Mouse (Mus musculus) layer of hippocampus, adult 9-11 months (tissue): ENCODE data around the gene Ccm2.

Experiments
- DNase-seq: peaks from one replicate; pipeline ENCODE4 v3.0.0; 2022

Gene Ccm2

DNA sequence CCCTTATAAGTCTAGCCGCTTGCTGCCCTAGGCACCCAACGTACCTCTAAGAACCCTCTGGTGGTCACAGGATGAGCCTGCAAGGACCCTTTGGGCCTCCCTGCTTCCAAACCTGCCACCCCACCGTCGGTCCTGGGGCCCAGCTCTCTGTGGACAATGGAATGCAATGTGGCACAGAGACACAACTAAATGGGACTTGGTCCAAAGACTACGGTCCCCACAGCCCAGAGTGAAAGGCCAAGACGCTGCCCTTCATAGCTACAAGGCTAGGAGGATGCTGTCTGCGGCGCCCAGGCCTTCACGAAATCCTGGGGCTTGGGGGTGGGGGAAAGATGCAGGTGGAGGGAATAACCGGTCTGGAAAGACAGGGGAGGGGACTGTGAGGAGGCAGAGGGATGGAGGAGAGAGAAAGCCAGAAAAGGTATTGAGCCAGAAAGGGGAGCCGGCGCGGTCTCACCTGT lies 58.4 kb downstream of the Ccm2 start:
- no peak for DNase-seq

- peak; percentile 93 for DNase-seq
Observed at GRCm38 (mm10) chr11:6605491-6606399, 59.1 kb downstream of the Ccm2 start, which contains the start of gene Nacad. TSS of gene Nacad (minus strand) at chr11:6606053.

GRCm38 (mm10) chr11:6615250-6616205 lies 68.8 kb downstream of the Ccm2 start:
- no peak for DNase-seq

DNA sequence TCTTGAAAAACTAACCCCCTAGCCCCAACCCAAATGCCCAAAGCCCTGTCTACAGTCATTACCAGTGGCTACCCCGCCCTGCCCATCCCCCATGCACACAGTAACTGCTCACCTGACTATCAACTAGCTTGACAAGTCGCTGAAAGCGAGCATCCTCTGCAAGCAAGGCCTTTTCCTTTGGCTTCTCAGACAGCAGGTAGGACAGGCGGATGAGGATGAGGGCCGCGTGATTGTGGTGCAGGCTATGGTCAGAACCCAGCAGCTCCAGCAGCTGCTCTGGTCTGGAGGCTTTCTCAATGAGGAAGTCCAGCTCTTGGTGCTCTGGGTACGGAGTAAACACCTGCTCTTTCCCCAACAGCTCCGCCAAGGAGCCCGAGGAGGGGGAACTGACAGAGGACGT lies 77.0 kb downstream of the Ccm2 start:
- DNase-seq: no peak

GRCm38 (mm10) chr11:6624619-6625382 lies 78.1 kb downstream of the Ccm2 start:
- no peak for DNase-seq

GRCm38 (mm10) chr11:6625478-6626387 lies 79.0 kb downstream of the Ccm2 start, which contains the start of gene Tbrg4:
TSS of gene Tbrg4 (minus strand) at chr11:6626067.
- DNase-seq: peak; percentile 95

DNA sequence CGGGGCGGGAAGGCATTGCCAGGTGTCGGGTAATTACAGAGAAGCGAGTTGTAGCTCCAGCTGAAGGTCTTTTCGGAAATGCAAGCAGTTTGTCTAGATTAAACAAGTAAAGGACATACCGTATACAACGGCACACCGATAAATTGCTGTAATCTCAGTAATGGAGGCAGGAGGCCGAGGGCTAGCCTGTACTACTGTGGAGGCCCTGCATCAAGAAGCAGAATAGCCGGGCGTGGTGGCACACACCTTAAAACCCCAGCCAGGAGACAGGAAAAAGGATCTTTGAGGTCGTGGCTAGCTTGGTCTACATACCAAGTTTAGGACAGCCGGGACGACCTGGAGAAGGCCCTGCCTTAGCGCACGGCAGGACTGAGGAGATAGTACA lies 79.7 kb downstream of the Ccm2 start:
- DNase-seq: no peak

DNA sequence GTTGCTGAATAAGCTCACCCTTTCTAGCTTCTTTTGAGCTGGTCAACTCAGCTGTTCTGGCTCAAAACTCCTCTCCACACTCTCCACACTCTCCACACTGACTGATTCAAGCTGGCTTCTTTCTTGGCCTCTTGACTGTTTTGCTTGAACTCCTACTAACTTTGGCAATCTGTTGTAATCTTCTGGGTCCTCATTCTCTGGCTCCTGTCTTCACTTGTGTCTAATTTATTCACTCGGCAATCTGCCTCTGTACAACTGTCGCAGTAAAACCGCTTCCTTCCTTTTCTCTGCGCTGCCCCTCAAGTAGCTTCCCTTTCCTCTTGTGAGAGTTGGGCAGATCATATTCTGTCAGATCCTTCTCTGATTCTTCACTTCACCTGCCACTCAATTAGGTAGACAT lies 81.0 kb downstream of the Ccm2 start:
- DNase-seq: no peak

GRCm38 (mm10) chr11:6628568-6628967 lies 81.9 kb downstream of the Ccm2 start:
- DNase-seq: no peak

DNA sequence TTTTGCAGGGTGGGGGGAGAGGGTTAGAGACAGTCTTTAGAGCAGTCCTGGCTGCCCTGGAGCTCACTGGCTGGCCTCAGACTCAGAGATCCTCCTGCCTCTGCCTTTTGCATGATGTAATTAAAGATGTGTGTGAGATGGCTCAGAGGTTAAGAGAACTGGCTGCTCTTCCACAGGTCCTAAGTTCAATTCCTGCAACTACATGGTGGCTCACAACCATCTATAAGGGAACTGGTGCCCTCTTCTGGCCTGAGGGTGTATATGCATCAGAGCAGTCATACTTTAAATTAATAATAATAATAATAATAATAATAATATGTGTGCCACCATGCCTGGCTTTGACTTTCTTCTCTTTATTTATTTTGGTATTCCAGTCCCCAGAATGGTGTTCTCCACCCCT lies 83.0 kb downstream of the Ccm2 start:
- DNase-seq: no peak

DNA sequence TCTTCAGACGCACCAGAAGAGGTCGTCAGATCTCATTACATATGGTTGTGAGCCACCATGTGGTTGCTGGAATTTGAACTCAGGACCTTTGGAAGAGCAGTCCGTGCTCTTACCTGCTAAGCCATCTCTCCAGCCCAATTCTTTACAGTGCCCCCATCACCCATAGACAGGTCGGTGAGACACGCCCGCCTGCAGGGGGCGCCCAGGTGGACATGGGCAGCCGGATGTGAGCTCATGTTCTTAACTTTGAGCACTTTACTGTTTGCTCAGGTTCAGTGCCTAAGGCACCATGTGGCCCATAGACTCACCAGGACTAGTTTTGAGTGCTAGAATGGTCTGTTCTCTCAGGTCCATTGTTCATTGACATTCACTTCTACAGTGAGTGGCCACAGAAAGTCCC lies 89.5 kb downstream of the Ccm2 start:
- DNase-seq: no peak

DNA sequence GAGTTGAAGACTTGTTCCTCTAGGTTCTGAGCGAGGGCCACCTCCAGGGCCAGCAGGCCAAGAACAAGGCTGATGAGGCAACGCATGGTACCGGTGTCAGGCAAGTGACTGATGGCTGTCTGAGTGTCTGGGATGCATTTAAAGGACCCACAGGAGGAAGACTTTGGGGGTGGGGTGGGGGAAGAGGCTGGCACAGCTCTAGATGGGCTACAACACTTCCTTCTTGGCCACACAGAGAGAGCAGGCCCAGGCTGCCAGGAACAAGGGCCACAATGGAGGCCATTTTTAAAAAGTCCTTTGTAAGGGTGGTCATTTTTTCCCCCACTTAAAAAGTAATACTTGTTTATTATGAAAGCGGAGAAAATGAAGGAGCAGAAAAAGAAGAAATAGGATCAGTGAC lies 91.8 kb downstream of the Ccm2 start, which contains the start of gene Wap:
Wap (minus strand) TSS at position 101 of the 400 bp plus-strand sequence.
- no peak for DNase-seq

- DNase-seq: no peak
Observed at GRCm38 (mm10) chr11:6639072-6639471, 92.4 kb downstream of the Ccm2 start.

GRCm38 (mm10) chr11:6644566-6644965 lies 97.9 kb downstream of the Ccm2 start:
- DNase-seq: no peak
